25 mouse cellular contexts compared by ENCODE assay signal in genomic region chr14:118179251-118179650, GRCm38 (mm10). TPM values are rescaled to one million over a fixed set of nuclear protein-coding genes. Genes with fewer than 3 reads are reported as not detected.
DNase-seq lines count a peak whose midpoint lies in the region; ATAC-seq and TF ChIP-seq lines count a peak whose summit lies in the region.
"Had no signal": no experiment of that assay in that cellular context is flagged by ENCODE, and none has a peak within 500 bp of the region (broad histone marks: within the 10 kb centered on the region; RNA-seq: fewer than 3 reads in every experiment).

No protein-coding gene starts in this region.

- TF ChIP-seq CTCF in kidney, postnatal 0 days (IDR thresholded peaks at IDR 0.05; ENCODE audit: low read depth) = no peak

- no peak overlapping the region for H3K4me3 ChIP-seq in heart, embryonic 13.5 days
- H3K4me3 ChIP-seq in kidney, postnatal 0 days (replicated peaks; ENCODE audit: low read depth, low read length) = no peak overlapping the region; the same call in 1 of the 2 replicates

- no peaks in the 10 kb centered on the region for H3K36me3 ChIP-seq in heart, embryonic 13.5 days
- H3K36me3 ChIP-seq in kidney, postnatal 0 days (ENCODE audit: insufficient read depth, low read length) = no peaks in the 10 kb centered on the region
- H3K36me3 ChIP-seq: liver, embryonic 13.5 days had no signal

- WGBS in heart, embryonic 13.5 days = 32% methylated on average over 1 of the region's 1 CpGs
- 12% methylated on average over 1 of the region's 1 CpGs for WGBS in kidney, postnatal 0 days

- H3K4me2 ChIP-seq in heart, embryonic 13.5 days = 0 out of 2 replicates have a peak overlapping the region, but pooled peaks have one; percentile 92
- H3K4me2 ChIP-seq in kidney, postnatal 0 days (ENCODE audit: low read length) = 0 out of 2 replicates have a peak overlapping the region, but pooled peaks have one; percentile 73

- intact Hi-C loops in heart, postnatal 36 days (cut with DNase I) = no loop called here

- H3K9me3 ChIP-seq in heart, embryonic 13.5 days = no peaks in the 10 kb centered on the region
- H3K9me3 ChIP-seq in kidney, postnatal 0 days (replicated peaks; ENCODE audit: low read length) = no peaks in the 10 kb centered on the region
- H3K9me3 ChIP-seq: liver, embryonic 13.5 days had no signal

- H3K4me1 ChIP-seq in heart, embryonic 13.5 days = peaks cover 11% of the 10 kb centered on the region
- no peaks in the 10 kb centered on the region for H3K4me1 ChIP-seq in kidney, postnatal 0 days (replicated peaks; ENCODE audit: insufficient read depth, low read length)

- no peaks in the 10 kb centered on the region for H3K27me3 ChIP-seq in heart, embryonic 13.5 days (replicated peaks)
- H3K27me3 ChIP-seq in kidney, postnatal 0 days (ENCODE audit: insufficient read depth, low read length) = no peaks in the 10 kb centered on the region
- H3K27me3 ChIP-seq: liver, embryonic 13.5 days had no signal

- no peak for ATAC-seq in heart, embryonic 13.5 days (ENCODE audit: extremely low read depth, insufficient number of reproducible peaks, low FRiP score, low TSS enrichment)
- ATAC-seq in kidney, postnatal 0 days (replicated peaks; ENCODE audit: low FRiP score, low read depth) = no peak

- H3K9ac ChIP-seq in heart, embryonic 13.5 days = no peak overlapping the region
- no peak overlapping the region for H3K9ac ChIP-seq in kidney, postnatal 0 days (ENCODE audit: low read depth, low read length)

- DNase-seq in heart, postnatal 36 days = no peak
- peak; percentile 21 for DNase-seq in kidney, postnatal 0 days (ENCODE audit: low spot score)
- no peak for DNase-seq in kidney, adult 9 months
- DNase-seq in urinary bladder, postnatal 14 days (ENCODE audit: low spot score) = peak; percentile 8
- DNase-seq in urinary bladder, adult 18-20 months (ENCODE audit: low spot score in 2 of 2) = no peak
- DNase-seq in right cerebral cortex, postnatal 25 days = no peak
- no peak for DNase-seq in urinary bladder, postnatal 36 days (ENCODE audit: low spot score in 2 of 2)
- DNase-seq: adrenal gland, postnatal 14 days; B cell, adult 2 months; cerebellum, adult 11-12 months; cerebellum, postnatal 36 days; gastrocnemius, postnatal 14 days; heart, postnatal 10 days; kidney, postnatal 10 days; liver, embryonic 13.5 days; right cerebral cortex, adult 18-20 months; spleen, adult 18-20 months; thymus, postnatal 36 days had no signal

- H3K27ac ChIP-seq in heart, embryonic 13.5 days (replicated peaks) = no peak overlapping the region
- no peak overlapping the region for H3K27ac ChIP-seq in kidney, postnatal 0 days
- H3K27ac ChIP-seq: left cerebral cortex, adult 2 months; liver, embryonic 13.5 days had no signal

RNA-seq across cellular contexts. Expression of gene Gpr180, which starts 42.3 kb away (rescaled TPM):
- 40.5 and 41.9 TPM in 2 replicates for polyA plus RNA-seq in heart, embryonic 13.5 days (2015; fragmentation: Nextera tagmentation; extraction: Ambion mirVana)
- 10 to 100 TPM; 20.8 to 21.3 TPM for total RNA-seq in heart, postnatal 36 days (2021)
- 51.1 and 52.8 TPM in 2 replicates for polyA plus RNA-seq in kidney, postnatal 0 days (2015; fragmentation: Nextera tagmentation; extraction: Ambion mirVana)

RNA-seq across cellular contexts. Expression of gene Tgds, which starts 46.7 kb away (rescaled TPM):
- polyA plus RNA-seq in heart, embryonic 13.5 days (2015; fragmentation: Nextera tagmentation; extraction: Ambion mirVana) = 29.2 and 30.1 TPM in 2 replicates
- total RNA-seq in heart, postnatal 36 days (2021) = 1 to 10 TPM; 9.2 to 9.6 TPM
- 31.6 and 34.0 TPM in 2 replicates for polyA plus RNA-seq in kidney, postnatal 0 days (2015; fragmentation: Nextera tagmentation; extraction: Ambion mirVana)
- polyA plus RNA-seq: erythroblast, embryonic 14.5 days had no signal

RNA-seq across cellular contexts. Expression of gene Sox21, which starts 57.6 kb away (rescaled TPM):
- 0.05 and 0.06 TPM in 2 replicates for polyA plus RNA-seq in heart, embryonic 13.5 days (2015; fragmentation: Nextera tagmentation; extraction: Ambion mirVana)
- total RNA-seq in heart, postnatal 36 days (2021) = not detected
- polyA plus RNA-seq in kidney, postnatal 0 days (2015; fragmentation: Nextera tagmentation; extraction: Ambion mirVana) = not detected in 2 replicates
- total RNA-seq: adrenal gland, postnatal 14 days; gastrocnemius, postnatal 14 days; heart, adult 8-10 months; heart, postnatal 10 days; megakaryocyte-erythroid progenitor cell, adult 5-6 weeks had no signal
- polyA plus RNA-seq: activated CD4-positive, CD25-positive, alpha-beta regulatory T cell, adult 4 months; inflammation-experienced regulatory T-cells, adult 6 months; liver, embryonic 13.5 days had no signal

Comparison
In these comparisons a context has a peak if more than half of its experiments do, and no peak if none do; other contexts are left out.
1. DNase-seq: peak in kidney, postnatal 0 days (single experiment) and urinary bladder, postnatal 14 days (single experiment); none in heart, postnatal 36 days (0 of 2), kidney, adult 9 months (single experiment), urinary bladder, adult 18-20 months (0 of 2), right cerebral cortex, postnatal 25 days (single experiment) and urinary bladder, postnatal 36 days (0 of 2).